Mouse (Mus musculus) c-Kit-positive CD71-negative TER-119-negative erythroid progenitor cells, embryonic 14.5 days (primary cell): Measurements from ENCODE around the gene Sun1.

Source experiments
- DNase-seq: peaks from one replicate; pipeline ENCODE4 v3.0.0-alpha.2; 2013; ENCODE audit warnings: low read depth

The Sun1 gene

DNA sequence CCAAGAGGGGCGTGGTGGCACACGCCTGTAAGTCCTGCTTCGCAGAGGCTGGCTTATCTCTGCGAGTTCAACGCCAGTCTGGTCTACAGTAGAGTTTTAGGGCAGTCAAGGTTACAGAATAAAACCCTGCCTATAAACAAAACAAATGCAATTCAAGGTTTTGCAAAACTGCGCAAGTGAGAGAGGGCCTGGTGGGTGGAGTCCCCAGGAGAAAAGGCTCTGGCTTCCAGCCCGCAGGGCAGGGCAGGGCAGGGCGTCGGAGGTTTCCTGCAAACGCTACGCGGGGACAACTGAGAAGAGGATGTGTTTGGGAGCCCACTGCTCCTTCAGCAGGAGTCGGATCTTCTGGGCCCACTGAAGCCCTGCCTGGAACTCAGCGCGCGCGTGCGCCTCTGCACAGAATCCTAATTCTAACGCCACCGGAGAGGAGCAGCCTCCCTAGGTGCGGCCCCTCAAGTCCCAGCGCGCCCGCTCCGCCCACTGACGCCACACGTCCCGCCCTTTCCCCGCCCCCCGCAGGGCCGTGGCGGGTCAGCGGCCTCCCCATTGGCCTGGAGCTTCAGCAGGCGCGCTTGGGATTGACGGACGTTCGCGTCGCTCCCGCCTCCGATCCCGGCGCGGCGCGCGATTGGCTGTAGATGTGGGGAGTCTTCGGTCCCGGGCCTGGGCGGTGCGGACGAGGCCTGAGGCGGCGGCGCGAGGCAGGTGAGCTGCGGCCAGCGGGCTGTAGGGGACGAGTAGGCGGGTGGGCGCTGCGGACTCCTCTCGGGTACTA lies at the start of gene Sun1:
Gene Sun1, plus strand, starts transcription at position 643 of the 775 bp plus-strand sequence.
- peak; percentile 94 for DNase-seq

DNA sequence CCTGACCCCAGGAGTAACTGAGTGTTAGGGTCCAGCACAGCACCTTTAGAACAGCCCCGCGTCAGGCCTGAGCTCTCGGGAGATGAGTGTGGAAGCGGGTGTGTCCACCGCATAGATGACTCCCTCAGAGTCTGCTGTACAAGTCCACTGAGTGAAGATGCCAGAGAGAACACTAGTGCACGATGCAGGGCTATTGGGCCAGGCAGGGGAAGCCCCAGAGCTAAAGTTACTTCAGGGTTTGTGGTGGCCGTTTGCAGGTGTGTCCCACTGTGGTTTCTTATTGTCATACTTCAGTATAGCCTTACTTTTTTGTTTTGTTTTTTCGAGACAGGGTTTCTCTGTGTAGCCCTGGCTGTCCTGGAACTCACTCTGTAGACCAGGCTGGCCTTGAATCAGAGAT lies 39.5 kb upstream of the Sun1 start:
- DNase-seq: no peak

DNA sequence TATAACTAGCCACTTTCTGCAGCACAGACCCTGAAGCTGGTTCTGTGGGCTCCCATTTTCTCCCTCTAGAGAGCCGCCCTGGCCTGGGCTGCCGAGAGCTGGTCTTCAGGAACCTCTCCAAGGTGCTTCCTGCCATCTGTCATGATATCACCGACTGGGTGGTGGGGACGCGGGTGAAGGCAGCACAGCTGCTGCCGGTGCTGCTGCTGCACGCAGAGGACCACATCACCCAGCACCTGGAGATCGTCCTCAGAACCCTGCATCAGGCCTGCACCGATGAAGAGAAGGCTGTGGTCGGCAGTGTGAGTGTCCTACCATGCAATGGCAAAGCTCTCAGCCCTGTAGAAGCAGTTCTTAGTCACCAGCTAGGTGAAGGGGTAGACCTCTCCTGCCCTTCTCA lies 38.8 kb upstream of the Sun1 start:
- no peak for DNase-seq

DNA sequence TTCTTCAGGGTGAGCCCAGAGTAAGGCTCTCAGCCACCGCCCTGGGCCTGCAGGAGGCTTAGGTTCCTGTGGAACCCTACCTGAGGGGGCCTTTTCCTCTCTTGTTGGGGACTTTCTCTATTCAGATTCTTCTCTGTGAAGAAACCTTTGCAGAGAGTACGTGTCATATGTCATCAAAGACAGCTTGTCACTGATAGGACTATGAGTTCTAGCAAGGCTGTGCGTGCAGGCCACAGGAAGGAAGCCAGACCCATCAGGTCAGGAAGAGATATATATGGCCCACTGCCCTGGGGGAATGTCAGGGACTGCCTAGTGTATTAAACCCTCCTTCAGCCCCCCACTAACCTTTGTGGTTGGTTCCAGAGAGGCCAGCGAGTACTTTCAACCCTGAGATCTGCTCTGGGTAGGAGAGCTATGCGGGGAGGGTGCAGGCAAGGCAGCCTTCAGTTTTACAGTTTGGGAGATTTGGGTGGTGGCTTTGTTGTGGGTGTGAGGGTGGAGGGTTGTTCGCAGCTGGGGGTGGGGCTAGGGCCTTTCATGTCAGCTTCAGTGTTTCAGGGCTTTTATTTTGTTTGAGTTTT lies 33.6 kb upstream of the Sun1 start:
- DNase-seq: no peak

DNA sequence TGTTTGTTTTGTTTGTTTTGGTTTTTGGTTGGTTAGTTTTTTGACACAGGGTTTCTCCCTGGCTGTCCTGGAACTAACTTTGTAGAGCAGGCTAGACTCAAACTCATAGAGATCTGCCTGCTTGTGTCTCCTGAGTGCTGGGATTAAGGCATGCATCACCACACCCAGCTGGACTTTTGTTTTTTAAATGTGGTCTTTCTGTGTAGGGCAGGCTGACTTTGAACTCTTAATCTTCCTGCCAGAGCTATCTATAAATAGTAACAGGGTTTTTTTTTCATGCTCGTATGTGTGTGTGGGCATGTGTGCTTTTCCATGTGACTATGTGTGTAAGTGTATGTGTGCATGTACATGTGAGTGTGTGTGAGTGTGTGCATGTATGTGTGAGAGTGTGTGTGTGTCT lies 32.9 kb upstream of the Sun1 start:
- no peak for DNase-seq

DNA sequence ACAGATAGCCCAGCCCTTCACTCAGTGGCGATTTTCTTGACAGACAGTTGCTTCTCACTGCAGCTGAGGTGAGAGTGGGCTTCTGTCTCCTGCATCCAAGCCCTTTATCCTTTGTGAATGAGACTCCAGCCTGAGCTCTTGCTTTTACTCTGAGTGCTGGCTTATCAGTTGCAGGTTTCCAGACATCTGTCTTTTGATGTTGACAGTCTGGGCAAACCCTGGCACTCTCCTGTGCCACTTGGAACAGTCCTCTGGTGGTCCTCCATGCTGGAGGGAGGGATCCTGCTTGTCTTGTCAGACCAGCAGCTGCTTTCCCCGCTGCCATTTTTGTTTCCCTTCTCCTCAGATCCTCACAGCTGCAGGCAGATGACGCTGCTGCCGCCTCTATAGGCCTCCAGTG lies 28.5 kb upstream of the Sun1 start:
- no peak for DNase-seq

DNA sequence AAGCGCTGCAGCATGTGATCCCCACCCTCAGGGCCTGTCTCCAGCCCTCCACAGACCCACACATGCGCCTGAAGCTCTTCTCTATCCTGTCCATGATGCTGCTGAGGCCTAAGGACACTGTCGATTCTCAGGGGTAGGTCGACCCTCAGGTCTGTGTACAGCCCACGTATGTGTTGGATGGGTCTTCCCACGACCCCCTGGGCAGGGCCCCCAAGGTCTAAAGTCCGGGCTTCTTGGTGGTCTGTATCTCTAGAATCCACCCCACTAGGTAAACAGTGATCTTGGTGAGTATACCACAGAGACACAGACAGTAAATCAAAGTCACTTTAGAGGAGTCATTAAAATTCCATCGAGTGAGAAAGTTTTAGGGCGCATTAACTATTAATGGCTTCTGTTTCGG lies 26.3 kb upstream of the Sun1 start:
- no peak for DNase-seq

DNA sequence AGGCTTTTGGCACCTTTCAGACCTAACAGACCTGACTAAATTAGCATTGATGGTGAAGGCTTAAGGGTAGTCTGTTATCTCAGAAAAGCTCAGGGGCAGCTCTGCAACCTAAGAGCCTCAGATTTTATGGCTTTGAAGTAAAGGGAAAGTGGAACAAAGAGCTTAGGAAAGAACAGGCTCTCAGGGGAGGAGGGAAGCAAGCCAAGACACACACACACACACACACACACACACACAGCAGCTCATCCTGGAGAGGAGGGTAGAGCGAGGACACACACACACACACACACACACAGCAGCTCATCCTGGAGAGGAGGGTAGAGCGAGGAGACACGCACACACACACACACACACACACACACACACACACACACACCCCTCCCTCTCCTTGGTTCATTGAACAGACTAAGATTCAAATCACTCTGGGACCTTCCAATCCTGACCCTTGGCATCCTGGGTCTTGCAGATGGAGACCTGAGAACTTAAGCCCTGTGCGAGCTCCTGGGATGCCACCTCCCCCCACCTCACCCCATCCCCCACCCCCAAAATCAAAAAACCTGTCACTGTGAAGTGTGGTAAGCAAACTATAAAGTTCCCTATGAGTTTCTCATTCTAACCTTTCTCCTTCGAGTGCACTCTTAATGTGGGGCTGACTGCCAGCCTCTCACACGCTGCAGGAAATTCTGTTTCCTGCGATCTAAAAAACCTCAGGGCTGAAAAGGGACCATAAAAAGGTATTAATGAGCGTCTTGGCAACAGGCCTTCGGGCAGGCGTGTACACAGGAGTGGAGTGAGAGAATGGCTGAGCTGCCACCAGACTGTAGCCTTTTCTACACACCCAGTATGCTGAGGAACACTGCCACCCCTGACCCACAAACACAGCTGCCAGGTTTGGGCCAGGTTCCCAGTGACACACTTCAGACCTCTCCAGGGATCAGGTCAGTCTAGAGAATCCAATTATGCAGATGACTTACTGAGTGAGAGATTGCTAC lies 25.6 kb upstream of the Sun1 start:
- no peak for DNase-seq

DNA sequence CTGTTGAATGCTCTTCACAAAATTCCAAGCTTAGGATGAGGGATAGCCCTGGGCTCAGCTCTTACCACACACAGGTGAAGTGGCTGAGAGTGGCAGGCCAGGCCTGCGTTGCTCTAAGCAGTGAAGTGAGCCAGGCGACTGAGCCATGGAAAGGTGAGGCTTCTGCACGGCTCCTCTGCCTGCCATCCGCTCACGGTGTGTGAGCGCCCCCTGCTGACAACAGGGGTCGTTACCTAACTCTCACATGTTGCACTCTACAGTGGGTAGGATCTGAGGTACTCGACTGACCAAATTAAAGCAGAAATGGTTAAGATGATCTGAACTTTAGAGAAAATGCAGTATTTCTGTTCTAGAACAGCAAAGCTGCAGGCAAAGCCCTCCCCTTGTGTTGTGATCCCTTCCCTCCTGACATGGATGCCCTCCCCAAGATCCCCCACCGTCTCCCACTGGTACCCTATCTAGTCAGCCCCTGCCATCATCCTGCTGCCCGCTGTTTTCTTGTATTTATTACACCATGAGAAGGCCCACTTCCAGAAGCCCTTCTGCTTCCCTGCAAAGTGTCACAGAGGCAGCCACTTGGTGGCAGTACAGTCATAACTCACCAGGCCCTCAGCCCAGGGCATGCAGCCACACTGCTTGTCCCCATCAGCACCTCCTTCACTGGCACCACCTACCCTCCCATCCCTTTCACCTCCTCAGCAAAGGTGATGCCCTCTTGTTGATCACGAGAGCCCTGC lies 21.4 kb upstream of the Sun1 start:
- peak; percentile 78 for DNase-seq

DNA sequence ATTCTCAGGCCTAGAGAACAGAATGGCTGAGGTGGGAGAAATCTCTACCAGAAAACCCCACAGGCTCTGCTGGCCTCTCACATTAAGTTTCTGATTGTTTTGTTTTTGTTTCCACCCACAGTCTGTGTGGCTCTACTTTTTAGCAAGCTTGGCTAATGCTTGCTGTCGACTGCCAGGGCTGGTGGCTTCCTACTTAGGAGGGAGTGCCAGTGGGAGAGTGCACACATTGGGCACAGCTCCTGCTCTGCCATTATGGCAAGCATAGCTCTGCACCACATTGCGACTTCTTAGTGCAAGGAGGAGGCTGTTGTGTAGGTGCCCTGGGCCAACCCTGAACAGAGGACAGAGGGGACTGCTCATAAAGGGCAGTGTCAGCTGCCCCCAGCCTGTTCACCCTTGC lies 17.3 kb upstream of the Sun1 start:
- no peak for DNase-seq

DNA sequence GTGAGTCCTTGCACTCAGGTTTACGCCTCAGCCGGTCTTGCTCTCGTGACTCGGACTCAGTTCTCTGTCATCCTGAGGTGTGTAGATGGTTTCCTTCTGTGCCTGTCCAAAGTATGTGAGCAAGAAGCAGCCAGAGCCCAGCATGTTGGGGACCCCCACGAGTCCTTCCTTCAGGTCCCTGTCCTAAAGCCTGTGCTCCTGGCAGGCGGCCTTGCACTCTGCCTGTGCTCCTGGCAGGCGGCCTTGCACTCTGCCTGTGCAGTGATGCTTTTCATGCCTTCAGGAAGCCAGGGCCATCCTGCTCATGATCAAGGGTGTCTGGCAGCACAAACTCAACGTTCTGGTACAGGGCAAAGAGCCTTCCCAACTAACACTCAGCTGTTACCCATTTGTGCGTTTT lies 16.8 kb upstream of the Sun1 start:
- DNase-seq: no peak

DNA sequence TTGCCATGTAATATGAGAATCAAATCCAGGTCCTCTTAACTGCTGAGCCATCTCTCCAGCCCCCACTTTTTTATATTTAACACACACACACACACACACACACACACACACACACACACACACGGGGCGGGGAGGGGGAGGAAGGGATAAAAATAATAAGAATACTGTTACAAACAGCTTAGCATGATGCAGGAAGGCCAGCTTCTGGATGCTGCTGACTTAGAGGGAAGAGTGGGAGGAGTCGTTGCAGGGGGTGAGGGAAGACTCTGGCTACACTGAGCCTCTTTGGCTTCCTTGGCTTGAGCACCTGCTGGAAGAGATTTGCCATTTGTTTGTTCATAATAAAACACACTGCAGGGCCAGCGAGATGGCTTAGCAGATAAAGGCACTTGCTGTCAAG lies 15.5 kb upstream of the Sun1 start:
- DNase-seq: no peak

DNA sequence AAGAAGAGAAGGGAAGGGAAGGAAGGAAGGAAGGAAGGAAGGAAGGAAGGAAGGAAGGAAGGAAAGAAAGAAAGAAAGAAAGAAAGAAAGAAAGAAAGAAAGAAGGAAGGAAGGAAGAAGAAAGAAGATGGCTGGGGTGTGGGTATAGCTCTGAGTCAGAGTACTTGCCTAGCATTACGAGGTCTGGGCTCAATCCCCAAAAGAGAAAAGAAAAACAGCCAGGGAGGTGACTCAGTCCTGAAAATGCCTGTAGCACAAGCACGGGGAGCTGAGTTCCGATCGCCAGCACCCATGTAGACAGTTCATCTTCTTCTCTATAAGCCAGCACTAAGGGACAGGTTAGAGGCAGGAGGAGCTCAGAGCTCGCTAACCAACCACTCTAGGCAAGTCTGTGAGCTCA lies 10.7 kb upstream of the Sun1 start:
- DNase-seq: no peak

DNA sequence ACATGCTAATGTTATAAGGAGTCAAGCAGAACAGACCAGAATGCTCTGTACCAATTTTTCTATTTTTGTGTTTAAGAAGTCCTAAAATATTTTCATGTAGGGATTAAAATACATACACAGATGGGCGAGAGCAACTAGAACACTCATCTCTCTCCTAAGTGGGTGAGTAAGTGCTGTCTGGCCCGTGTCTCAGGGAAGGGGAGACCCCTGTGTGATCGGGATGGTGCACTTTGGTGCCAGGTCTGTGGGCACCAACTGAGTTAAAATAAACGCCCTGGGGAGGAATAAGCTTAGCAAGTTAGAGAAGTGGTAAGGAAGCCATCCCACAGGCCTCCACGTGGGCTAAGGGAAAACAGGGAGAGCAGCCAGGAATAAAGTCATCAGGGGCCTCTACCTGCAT lies 9.5 kb upstream of the Sun1 start:
- no peak for DNase-seq

DNA sequence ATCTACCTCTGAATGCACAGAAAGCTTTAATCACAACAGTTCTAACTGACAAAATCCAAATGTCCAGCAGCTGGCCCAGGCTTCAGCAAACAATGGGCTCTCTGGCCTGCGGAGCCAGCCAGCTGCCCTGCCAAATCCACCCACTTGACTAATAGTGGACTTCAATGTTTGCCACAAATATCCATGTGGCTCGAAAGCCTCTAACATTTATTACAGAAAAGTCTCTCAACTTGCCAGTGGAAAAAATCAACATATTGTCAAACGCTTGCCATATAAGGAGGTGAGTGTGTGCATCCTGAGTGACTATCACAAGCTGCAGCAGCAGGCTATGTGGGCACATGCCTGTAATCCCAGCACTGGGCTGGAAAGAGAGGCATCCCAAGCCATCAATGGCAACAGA lies 1.7 kb upstream of the Sun1 start:
- no peak for DNase-seq

DNA sequence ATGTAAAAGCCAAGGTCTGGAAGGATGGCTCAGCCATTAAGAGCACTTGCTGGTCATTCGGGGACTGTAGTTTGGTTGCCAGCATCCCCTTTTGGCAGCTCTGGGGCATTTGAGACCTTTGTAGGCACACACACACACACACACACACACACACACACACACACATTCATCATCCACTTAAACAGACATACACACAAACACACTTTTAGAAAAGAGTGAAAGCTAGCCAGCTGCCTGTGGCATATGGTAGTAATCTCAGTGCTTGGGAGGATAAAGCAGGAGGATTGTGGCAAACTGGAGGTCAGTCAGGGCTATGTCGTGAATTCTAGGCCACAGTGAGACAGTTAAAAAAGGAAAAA lies 822 bp upstream of the Sun1 start:
- no peak for DNase-seq

DNA sequence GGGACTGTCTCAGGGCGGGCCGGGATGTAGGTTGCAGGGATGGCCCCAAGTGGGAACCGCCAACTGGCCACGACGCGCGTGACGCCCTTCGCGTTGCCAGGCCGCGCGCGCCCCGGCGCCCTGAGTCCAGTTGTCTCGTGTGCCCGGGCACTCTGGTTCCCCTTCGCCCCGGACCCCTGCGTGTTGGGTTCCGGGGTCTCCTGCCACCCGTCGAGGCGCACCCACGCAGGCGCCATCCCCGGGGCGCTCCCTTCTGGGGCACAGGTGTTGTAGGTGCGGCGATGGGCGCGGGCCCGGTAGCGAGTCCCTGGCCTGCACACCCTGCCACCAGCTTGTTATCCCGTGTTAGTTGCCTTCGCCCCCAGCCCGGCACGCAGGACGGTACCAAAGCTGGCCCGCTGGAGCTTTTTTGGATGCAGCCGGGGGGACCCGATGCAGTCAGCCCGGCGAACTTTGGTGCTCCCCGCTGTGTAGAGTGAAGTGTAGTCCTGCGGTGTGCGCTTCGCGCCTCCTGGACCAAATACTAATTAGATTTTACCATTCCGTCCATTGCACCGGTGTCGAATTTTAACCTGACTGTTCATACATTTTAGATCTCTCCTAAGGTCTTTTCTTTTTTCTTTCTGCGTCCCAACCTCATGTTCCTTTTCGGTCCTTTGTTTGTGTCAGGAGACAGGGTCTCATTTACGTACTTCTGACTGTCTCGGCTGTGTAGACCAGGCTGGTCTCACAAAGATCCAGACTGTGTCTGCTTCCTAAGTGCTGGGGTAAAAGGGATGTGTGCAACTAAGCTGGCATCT lies 533 bp downstream of the Sun1 start:
- DNase-seq: no peak

DNA sequence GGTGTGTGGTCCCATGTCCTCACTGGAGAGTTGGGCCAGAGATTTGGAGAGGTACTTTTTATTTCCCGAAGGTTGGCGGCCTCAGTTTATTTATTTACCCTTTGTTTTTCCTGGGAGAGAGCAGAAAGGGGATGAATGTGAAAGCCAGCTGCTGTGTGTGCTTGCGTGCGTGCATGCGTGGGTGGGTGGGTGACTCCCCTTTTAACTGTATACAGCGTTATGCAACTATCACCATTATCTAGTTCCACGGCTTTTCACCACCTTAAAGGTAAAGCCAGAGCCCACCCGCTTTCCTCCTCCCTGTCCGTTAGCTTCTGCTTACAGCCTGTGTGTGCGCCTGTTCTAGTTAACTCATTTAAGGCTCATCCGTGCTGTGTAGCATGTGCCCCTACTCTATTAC lies 1.7 kb downstream of the Sun1 start:
- no peak for DNase-seq

DNA sequence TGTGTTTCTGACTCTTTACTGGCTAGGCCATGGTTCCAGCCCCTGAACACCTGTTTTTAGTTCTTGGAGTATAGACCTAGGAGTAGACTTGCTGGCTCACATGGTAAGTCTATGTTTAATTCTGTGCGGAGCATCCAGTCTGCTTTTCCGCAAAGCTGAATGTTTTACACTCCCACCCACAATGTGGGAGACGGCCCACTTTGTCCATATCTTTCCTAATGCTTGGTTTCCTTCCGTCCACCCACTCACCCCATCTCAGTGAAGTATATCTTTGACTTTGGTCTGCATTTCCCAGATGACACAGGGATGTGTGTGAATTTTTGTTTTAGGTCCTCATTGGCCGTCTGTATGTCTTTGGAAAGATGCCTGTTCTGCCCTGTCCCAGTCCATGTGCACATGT lies 2.9 kb downstream of the Sun1 start:
- DNase-seq: no peak

DNA sequence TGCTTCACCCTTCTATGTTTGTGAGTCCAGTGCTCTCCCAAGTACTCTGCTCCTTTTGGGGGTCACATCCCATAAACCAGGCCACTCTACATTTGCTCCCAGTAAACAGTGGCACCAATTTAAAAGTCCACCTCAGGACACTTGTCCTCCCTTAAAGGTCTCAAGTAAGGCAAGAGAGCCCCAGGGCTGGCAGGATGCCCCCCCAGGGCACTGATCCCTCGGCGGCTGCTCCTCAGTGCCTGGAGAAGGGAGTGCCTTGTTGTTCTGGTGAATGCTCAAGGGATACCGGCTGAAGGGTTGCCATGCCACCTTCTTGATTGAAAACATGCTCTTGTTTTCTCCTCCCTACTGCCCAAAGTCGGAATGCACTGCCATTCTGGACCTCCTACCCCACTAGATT lies 5.6 kb downstream of the Sun1 start:
- no peak for DNase-seq

DNA sequence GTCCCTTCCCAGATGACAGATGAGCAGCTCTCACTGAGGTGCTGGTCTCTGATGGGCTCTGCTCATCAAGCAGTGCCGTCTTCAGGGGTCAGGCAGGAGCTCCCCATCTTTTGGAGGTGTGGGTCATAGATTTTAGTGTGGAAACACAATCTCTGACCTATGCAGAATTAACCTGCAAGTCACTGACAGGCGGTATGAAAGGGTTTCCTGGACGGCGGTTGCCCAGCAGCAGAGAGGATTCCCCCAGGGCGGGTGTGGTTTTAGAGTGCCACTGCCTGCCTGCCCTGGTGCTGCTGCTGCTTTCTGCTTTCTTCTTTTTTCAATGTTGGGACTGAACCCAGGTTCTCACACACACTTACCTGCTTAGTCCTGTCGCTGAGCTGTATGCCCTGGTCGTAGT lies 6.1 kb downstream of the Sun1 start:
- no peak for DNase-seq

DNA sequence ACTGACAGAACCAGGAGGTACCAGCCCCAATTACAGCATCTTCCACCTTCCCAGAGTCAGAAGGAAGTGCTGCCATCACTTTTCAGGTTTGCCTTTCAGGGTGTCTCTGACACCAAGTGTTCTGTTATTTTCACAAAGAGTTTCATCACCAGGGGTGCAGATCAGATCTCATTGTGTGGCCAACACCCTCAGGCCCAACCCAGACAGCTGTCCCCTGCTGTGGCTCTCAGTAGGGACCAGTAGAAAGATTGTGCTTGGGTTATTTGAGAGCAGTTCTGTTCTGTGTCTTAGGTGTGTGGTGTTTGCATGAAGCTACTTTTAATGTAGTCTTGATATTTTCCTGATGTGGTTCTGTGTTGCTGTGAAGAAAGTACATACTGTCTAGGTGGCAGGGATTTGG lies 7.7 kb downstream of the Sun1 start:
- DNase-seq: no peak
